Mouse (Mus musculus): Measurements from ENCODE around the gene Tgif2lx1. TPM values are rescaled to one million over a fixed set of nuclear protein-coding genes. Genes with fewer than 3 reads are reported as not detected.

The Tgif2lx1 gene
- total RNA-seq (2023), result not detected

GRCm38 (mm10) chrX:118480637-118481036, at the start of gene Tgif2lx1:
TSS of gene Tgif2lx1 (minus strand) at chrX:118480737.

Other genes with a start within 250 kb of the Tgif2lx1 start
- gene Tgif2lx2, start 53.5 kb downstream of the Tgif2lx1 start, total RNA-seq (2023), result not detected